In genomic region chr5:48345095-48345982, GRCm38 (mm10) we compare ENCODE assay signal across 8 mouse cellular contexts. TPM values are rescaled to one million over a fixed set of nuclear protein-coding genes. Genes with fewer than 3 reads are reported as not detected.
DNase-seq lines count a peak whose midpoint lies in the region; ATAC-seq lines count a peak whose summit lies in the region.
"Had no signal": no experiment of that assay in that cellular context is flagged by ENCODE, and none has a peak within 500 bp of the region (broad histone marks: within the 10 kb centered on the region; RNA-seq: fewer than 3 reads in every experiment).

No protein-coding gene starts in this region.

- H3K4me2 ChIP-seq in limb, embryonic 13.5 days (replicated peaks), result no peak overlapping the region
- no peak overlapping the region for H3K4me2 ChIP-seq in hindbrain, embryonic 16.5 days (ENCODE audit: low read length)
- H3K4me2 ChIP-seq in neural tube, embryonic 13.5 days, result no peak overlapping the region

- no peaks in the 10 kb centered on the region for H3K9me3 ChIP-seq in limb, embryonic 13.5 days
- H3K9me3 ChIP-seq in limb, embryonic 10.5 days (replicated peaks), result no peaks in the 10 kb centered on the region
- no peaks in the 10 kb centered on the region for H3K9me3 ChIP-seq in hindbrain, embryonic 16.5 days (ENCODE audit: control insufficient read depth, low read length)
- H3K9me3 ChIP-seq in neural tube, embryonic 13.5 days, result no peaks in the 10 kb centered on the region
- H3K9me3 ChIP-seq: megakaryocyte, embryonic 14.5 days had no signal

- 0 out of 2 replicates have a peak, but pooled peaks cover 2% of the 10 kb centered on the region for H3K27me3 ChIP-seq in limb, embryonic 13.5 days
- no peaks in the 10 kb centered on the region for H3K27me3 ChIP-seq in limb, embryonic 10.5 days (ENCODE audit: low read depth, poor library complexity, severe bottlenecking)
- no peaks in the 10 kb centered on the region for H3K27me3 ChIP-seq in hindbrain, embryonic 16.5 days (replicated peaks; ENCODE audit: control insufficient read depth, insufficient read depth, low read length)
- no peaks in the 10 kb centered on the region for H3K27me3 ChIP-seq in neural tube, embryonic 13.5 days
- H3K27me3 ChIP-seq: megakaryocyte, embryonic 14.5 days had no signal

- ATAC-seq in limb, embryonic 13.5 days (ENCODE audit: low FRiP score, low read depth), result peak; percentile 59; the same call in 1 of the 2 replicates
- ATAC-seq in hindbrain, embryonic 16.5 days, result peak; percentile 93
- ATAC-seq in neural tube, embryonic 13.5 days (ENCODE audit: low read depth), result peak; percentile 69; the same call in 1 of the 2 replicates

- DNase-seq in limb, embryonic 10.5 days (ENCODE audit: low spot score), result no peak
- DNase-seq in brain, embryonic 18.5 days (ENCODE audit: low read depth, low spot score), result peak; percentile 28
- DNase-seq in gastrocnemius, postnatal 36 days, result no peak
- DNase-seq in layer of hippocampus, postnatal 10 days (ENCODE audit: low spot score in 2 of 2), result no peak

- H3K4me3 ChIP-seq in limb, embryonic 13.5 days, result no peak overlapping the region
- H3K4me3 ChIP-seq in limb, embryonic 10.5 days, result no peak overlapping the region
- no peak overlapping the region for H3K4me3 ChIP-seq in hindbrain, embryonic 16.5 days (ENCODE audit: low read length)
- no peak overlapping the region for H3K4me3 ChIP-seq in neural tube, embryonic 13.5 days
- H3K4me3 ChIP-seq: megakaryocyte, embryonic 14.5 days had no signal

- WGBS in limb, embryonic 13.5 days, result 53% methylated on average over 5 of the region's 5 CpGs
- 58% methylated on average over 5 of the region's 5 CpGs for WGBS in limb, embryonic 10.5 days
- 51% methylated on average over 5 of the region's 5 CpGs for WGBS in hindbrain, embryonic 16.5 days
- WGBS in neural tube, embryonic 13.5 days, result 47% methylated on average over 5 of the region's 5 CpGs

- intact Hi-C loops in gastrocnemius, postnatal 36 days (cut with DNase I), result loop anchor here (10.0 kb wide), 1 partner anchor 221 kb away; no protein-coding TSS in a partner anchor

- H3K27ac ChIP-seq in limb, embryonic 13.5 days, result no peak overlapping the region
- no peak overlapping the region for H3K27ac ChIP-seq in limb, embryonic 10.5 days
- no peak overlapping the region for H3K27ac ChIP-seq in hindbrain, embryonic 16.5 days (ENCODE audit: low read depth, low read length)
- H3K27ac ChIP-seq in neural tube, embryonic 13.5 days (replicated peaks), result 0 out of 2 replicates have a peak overlapping the region, but pooled peaks have one; percentile 6

- H3K9ac ChIP-seq in limb, embryonic 13.5 days, result no peak overlapping the region
- no peak overlapping the region for H3K9ac ChIP-seq in hindbrain, embryonic 16.5 days (ENCODE audit: low read depth, low read length)
- no peak overlapping the region for H3K9ac ChIP-seq in neural tube, embryonic 13.5 days

- no peaks in the 10 kb centered on the region for H3K4me1 ChIP-seq in limb, embryonic 13.5 days
- no peaks in the 10 kb centered on the region for H3K4me1 ChIP-seq in limb, embryonic 10.5 days
- no peaks in the 10 kb centered on the region for H3K4me1 ChIP-seq in hindbrain, embryonic 16.5 days (ENCODE audit: control insufficient read depth, insufficient read depth, low read depth, low read length)
- no peaks in the 10 kb centered on the region; the same call in 1 of the 2 replicates for H3K4me1 ChIP-seq in neural tube, embryonic 13.5 days (replicated peaks)

- no peaks in the 10 kb centered on the region for H3K36me3 ChIP-seq in limb, embryonic 13.5 days
- H3K36me3 ChIP-seq in limb, embryonic 10.5 days, result no peaks in the 10 kb centered on the region
- H3K36me3 ChIP-seq in hindbrain, embryonic 16.5 days (ENCODE audit: control insufficient read depth, insufficient read depth, low read length), result no peaks in the 10 kb centered on the region
- H3K36me3 ChIP-seq in neural tube, embryonic 13.5 days, result no peaks in the 10 kb centered on the region

RNA-seq across cellular contexts. Expression of gene 5730480H06Rik, which starts 17.6 kb away (rescaled TPM):
- 25.3 and 26.9 TPM in 2 replicates for polyA plus RNA-seq in limb, embryonic 13.5 days (2015; fragmentation: Nextera tagmentation; extraction: Ambion mirVana)
- polyA plus RNA-seq in limb, embryonic 10.5 days (2016; fragmentation: Nextera tagmentation; extraction: Ambion mirVana), result 26.8 and 30.9 TPM in 2 replicates
- polyA plus RNA-seq in hindbrain, embryonic 16.5 days (2015; fragmentation: Nextera tagmentation; extraction: Ambion mirVana), result 14.6 and 18.7 TPM in 2 replicates
- polyA plus RNA-seq in neural tube, embryonic 13.5 days (2015; fragmentation: Nextera tagmentation; extraction: Ambion mirVana), result 18.8 and 20.5 TPM in 2 replicates
- total RNA-seq in gastrocnemius, postnatal 36 days (2021), result 1 to 10 TPM; 3.5 to 5.1 TPM
- 10 to 100 TPM; 15.3 to 20.3 TPM for total RNA-seq in layer of hippocampus, postnatal 10 days (2021)
